Mouse (Mus musculus): Measurements from ENCODE around the gene Sgcb. TPM values are rescaled to one million over a fixed set of nuclear protein-coding genes. Genes with fewer than 3 reads are reported as not detected.

Sgcb gene
- polyA plus RNA-seq, 1 experiment: 16.9 TPM

DNA sequence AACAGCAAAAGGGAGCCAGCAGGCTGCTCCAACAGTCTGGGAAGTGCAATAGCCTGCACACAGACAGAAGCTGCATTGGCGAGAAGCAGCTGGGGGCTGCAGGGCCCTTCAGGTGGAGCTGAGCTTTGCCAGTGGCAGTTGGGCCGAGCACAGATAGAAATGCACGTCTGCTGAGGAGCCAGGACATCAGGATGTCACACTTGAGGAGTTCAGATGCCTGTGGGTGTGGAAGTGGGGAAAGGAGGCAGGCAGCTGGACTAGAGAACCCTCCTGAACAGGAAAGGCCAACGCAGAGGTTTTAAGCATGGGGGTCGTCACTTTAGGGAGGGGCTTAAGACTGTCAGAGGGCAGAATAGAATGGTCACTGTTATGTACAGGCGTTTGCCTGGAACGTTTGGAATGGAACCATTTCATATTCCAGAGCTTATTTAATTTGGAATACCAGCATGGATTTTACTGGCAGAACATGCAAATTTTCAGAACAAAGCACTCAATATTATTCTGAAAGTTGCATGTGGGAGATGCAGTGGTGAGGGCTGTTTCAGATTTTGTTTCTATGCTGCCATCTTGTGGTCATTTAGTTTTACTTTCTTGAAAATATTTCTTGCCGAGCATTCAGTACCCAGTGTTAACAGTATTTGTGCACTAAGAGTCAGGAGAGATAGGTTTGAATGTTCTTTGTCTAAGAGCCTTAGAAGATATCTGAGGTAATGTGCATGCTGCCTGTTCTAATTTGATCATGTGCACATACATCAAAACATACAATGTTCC lies 10.1 kb downstream of the Sgcb start:
- no peak overlapping the region for H3K4me3 ChIP-seq (ENCODE audit: insufficient read depth, low read length)
- no peak for TF ChIP-seq POLR2A (IDR thresholded peaks at IDR 0.05; ENCODE audit: borderline replicate concordance, low read depth, low read length)
- TF ChIP-seq CTCF (IDR thresholded peaks at IDR 0.05; ENCODE audit: low read depth, low read length): no peak
- no peak overlapping the region for H3K27ac ChIP-seq (ENCODE audit: insufficient read depth, low read depth, low read length)
- H3K4me1 ChIP-seq (ENCODE audit: control insufficient read depth, insufficient read depth, low read length): no peaks in the 10 kb centered on the region

DNA sequence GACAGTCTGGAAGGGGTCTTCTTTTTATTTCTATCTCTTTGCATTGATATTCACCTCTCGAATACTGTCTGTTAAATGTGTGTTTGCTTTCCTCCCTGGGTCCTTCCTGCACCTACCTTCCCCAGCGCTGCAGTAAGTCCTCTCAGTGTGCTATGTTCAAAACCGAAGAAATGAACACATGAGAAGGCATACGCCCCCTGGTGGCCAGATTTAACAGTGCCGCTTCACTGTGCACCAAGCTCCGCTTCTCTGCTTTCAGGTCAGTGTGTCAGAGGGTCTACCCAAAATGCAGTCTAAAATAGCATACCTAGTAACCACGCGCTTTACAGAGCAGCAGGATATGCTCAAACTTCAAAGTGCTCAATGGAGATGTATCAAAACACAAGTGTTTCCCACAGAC lies 14.4 kb downstream of the Sgcb start:
- peaks cover 10% of the 10 kb centered on the region for H3K4me1 ChIP-seq (ENCODE audit: control insufficient read depth, insufficient read depth, low read length)
- H3K27ac ChIP-seq (ENCODE audit: insufficient read depth, low read depth, low read length): no peak overlapping the region
- no peak for TF ChIP-seq POLR2A (IDR thresholded peaks at IDR 0.05; ENCODE audit: borderline replicate concordance, low read depth, low read length)
- peak; percentile 93 for TF ChIP-seq CTCF (IDR thresholded peaks at IDR 0.05; ENCODE audit: low read depth, low read length)
- H3K4me3 ChIP-seq (ENCODE audit: insufficient read depth, low read length): no peak overlapping the region

DNA sequence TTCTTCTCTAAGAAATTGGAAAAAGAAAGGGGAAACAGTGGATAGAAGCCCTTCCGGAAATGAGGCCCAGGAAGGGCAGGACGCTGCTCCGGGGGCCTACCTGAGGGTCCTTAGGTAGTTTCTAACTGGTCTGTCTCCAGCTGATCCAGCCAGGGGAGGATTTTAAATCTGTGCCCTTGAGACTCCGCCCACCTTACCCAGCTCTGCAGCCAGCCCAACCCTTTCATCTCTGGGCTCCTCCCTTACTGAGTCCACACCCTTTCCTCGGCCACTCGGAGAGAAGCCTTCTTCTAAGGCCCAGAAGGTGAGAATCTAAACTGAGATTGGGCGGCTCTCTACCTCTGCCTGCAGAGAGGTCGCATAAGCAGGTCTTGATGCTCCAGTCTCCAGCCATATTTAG lies 15.3 kb downstream of the Sgcb start, which contains the start of gene Lrrc66:
TSS of gene Lrrc66 (minus strand) at position 236 of the 400 bp plus-strand sequence.
- Histone ChIP-seq H3K4me3 (ENCODE audit: insufficient read depth, low read length) (no peak within 1 kb of the TSS), H3K4me1 (ENCODE audit: control insufficient read depth, insufficient read depth, low read length) (peaks cover 10% of the 10 kb centered on the region), H3K27ac (ENCODE audit: insufficient read depth, low read depth, low read length) (no peak within 1 kb of the TSS)
- no peak for TF ChIP-seq POLR2A (IDR thresholded peaks at IDR 0.05; ENCODE audit: borderline replicate concordance, low read depth, low read length)
- no peak for TF ChIP-seq CTCF (IDR thresholded peaks at IDR 0.05; ENCODE audit: low read depth, low read length)

DNA sequence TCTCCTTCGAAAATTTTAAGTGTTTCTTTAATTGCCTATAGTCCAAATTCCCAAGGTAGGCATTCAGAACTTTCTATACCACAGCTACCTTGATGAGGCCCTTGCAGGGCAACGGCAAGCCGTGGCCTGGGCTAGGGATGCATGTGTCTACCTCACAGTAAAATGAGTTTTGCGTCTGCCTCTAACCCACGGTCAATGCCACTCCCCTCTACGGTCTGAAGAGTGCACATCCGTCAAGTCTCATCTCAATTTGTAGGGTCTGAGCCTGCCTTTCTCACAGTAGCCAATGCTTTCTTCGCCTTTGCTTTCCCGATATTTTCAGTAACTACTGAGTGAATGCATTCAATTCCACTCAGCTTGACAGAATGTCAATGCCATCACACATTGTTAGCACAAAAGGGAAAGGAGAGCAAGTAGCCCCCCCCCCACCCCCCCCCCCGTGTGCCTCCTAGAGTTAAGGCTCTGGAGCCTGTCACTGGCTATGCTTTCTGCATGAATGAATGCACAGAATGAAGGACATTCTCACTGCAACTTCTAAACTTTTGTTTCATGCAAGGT lies 16.5 kb downstream of the Sgcb start:
- TF ChIP-seq CTCF (IDR thresholded peaks at IDR 0.05; ENCODE audit: low read depth, low read length) (no peak), POLR2A (IDR thresholded peaks at IDR 0.05; ENCODE audit: borderline replicate concordance, low read depth, low read length) (no peak)
- Histone ChIP-seq H3K4me1 (ENCODE audit: control insufficient read depth, insufficient read depth, low read length) (peaks cover 10% of the 10 kb centered on the region), H3K4me3 (ENCODE audit: insufficient read depth, low read length) (no peak overlapping the region), H3K27ac (ENCODE audit: insufficient read depth, low read depth, low read length) (no peak overlapping the region)

DNA sequence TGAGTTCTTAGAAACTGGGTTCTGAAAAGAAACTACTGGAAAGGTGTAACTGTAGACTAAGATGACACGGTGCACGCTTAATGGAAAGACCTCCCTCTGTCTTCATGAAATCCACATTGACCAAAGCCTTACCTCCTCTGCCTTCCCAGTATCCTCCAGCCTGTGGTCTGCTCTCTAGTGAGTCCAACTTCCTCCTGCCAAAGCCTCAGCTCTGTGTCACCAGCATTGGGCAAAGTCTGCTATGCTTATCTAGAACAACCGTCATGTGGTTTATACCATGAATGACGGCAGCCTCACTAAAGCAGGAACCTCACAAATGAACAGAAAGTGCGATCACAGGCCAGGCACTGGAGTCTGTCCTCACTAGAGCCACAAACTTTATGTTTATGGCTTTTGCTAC lies 17.4 kb downstream of the Sgcb start:
- H3K4me1 ChIP-seq (ENCODE audit: control insufficient read depth, insufficient read depth, low read length): peaks cover 10% of the 10 kb centered on the region
- no peak overlapping the region for H3K4me3 ChIP-seq (ENCODE audit: insufficient read depth, low read length)
- TF ChIP-seq POLR2A (IDR thresholded peaks at IDR 0.05; ENCODE audit: borderline replicate concordance, low read depth, low read length): no peak
- no peak for TF ChIP-seq CTCF (IDR thresholded peaks at IDR 0.05; ENCODE audit: low read depth, low read length)

DNA sequence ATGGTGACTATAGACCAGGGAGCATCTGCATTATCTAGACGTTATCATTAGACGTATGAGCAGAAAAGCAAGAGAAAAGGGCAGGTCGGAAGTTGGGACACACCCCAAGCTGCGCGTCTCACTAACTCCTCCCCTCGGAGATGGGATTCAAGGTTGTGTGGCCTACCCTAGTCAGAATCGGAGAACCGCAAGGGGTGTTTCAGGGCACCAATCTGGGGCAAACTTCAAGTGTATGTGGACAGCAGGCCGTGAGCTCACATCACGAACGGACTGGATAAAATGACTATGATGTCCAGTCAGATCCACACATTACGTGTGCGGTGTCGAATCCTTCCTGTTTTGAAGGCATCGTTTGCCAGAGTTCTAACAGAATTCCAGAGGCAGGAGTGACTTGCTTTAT lies 19.6 kb downstream of the Sgcb start:
- Histone ChIP-seq H3K4me3 (ENCODE audit: insufficient read depth, low read length) (no peak overlapping the region), H3K27ac (ENCODE audit: insufficient read depth, low read depth, low read length) (no peak overlapping the region), H3K4me1 (ENCODE audit: control insufficient read depth, insufficient read depth, low read length) (peaks cover 10% of the 10 kb centered on the region)
- TF ChIP-seq POLR2A (IDR thresholded peaks at IDR 0.05; ENCODE audit: borderline replicate concordance, low read depth, low read length) (no peak), CTCF (IDR thresholded peaks at IDR 0.05; ENCODE audit: low read depth, low read length) (no peak)

More for the DNA sequence above, 17.4 kb downstream of the Sgcb start:
- H3K27ac ChIP-seq (ENCODE audit: insufficient read depth, low read depth, low read length): no peak overlapping the region

DNA sequence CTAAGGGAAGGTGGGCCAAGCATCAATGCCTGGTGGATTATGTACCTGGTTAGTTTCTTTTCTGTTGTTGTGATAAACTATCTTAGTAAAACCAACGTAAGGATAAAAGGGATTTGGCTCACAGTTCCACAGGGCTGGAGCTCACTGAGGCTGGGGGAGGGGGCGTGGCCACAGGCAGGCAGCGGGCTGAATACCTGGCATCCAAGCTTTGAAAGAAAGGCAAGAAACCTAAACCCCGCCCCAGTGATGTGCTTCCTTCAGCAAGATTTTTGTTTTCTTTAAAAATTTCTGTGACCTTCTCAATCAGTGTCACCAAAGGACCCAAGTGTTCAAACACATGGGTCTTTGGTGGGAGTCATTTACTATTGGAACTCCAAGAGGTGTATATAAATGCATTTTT lies 20.0 kb downstream of the Sgcb start:
- TF ChIP-seq CTCF (IDR thresholded peaks at IDR 0.05; ENCODE audit: low read depth, low read length) (no peak), POLR2A (IDR thresholded peaks at IDR 0.05; ENCODE audit: borderline replicate concordance, low read depth, low read length) (no peak)
- H3K4me3 ChIP-seq (ENCODE audit: insufficient read depth, low read length): no peak overlapping the region
- no peak overlapping the region for H3K27ac ChIP-seq (ENCODE audit: insufficient read depth, low read depth, low read length)
- H3K4me1 ChIP-seq (ENCODE audit: control insufficient read depth, insufficient read depth, low read length): peaks cover 10% of the 10 kb centered on the region

DNA sequence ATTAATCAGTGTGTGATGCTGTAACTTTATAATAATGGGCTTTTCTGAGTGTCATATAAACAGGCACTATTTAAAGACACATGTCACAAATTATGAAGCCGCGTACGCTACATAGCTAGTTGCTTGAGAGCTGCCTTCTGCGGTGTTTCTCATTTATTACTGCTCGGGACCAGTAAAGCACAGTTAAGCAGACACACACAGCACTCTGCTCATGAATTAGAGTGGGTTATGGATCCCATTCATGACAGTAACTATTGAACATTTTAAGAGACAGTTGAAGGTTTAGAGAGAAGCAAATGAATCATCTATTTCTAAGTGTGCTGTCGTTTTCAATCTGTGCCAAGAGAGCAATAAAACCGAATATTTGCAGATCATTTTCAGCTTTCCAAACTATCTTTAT lies 20.7 kb downstream of the Sgcb start:
- peaks cover 10% of the 10 kb centered on the region for H3K4me1 ChIP-seq (ENCODE audit: control insufficient read depth, insufficient read depth, low read length)
- no peak overlapping the region for H3K27ac ChIP-seq (ENCODE audit: insufficient read depth, low read depth, low read length)
- TF ChIP-seq POLR2A (IDR thresholded peaks at IDR 0.05; ENCODE audit: borderline replicate concordance, low read depth, low read length) (no peak), CTCF (IDR thresholded peaks at IDR 0.05; ENCODE audit: low read depth, low read length) (no peak)
- H3K4me3 ChIP-seq (ENCODE audit: insufficient read depth, low read length): no peak overlapping the region

DNA sequence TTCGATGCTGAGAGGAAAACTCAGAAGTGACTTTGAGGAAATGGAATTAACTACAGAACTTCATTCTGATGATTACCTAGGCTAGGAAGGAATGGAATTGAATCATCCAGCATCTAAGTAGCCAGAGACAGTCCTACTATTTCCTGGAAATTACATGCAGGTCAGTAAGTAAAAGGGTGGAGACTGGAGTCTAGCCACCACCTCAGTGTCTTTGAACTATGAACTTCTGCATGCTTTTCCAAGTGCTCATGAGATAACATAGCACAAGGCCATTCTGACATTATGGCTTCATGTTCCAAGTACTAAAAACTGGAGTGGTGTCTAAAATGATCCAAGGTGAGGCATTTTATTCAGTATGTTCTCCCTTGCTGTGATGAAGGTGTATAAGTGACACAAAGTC lies 22.1 kb downstream of the Sgcb start:
- TF ChIP-seq POLR2A (IDR thresholded peaks at IDR 0.05; ENCODE audit: borderline replicate concordance, low read depth, low read length): no peak
- no peak for TF ChIP-seq CTCF (IDR thresholded peaks at IDR 0.05; ENCODE audit: low read depth, low read length)
- Histone ChIP-seq H3K27ac (ENCODE audit: insufficient read depth, low read depth, low read length) (no peak overlapping the region), H3K4me1 (ENCODE audit: control insufficient read depth, insufficient read depth, low read length) (peaks cover 5% of the 10 kb centered on the region), H3K4me3 (ENCODE audit: insufficient read depth, low read length) (no peak overlapping the region)

DNA sequence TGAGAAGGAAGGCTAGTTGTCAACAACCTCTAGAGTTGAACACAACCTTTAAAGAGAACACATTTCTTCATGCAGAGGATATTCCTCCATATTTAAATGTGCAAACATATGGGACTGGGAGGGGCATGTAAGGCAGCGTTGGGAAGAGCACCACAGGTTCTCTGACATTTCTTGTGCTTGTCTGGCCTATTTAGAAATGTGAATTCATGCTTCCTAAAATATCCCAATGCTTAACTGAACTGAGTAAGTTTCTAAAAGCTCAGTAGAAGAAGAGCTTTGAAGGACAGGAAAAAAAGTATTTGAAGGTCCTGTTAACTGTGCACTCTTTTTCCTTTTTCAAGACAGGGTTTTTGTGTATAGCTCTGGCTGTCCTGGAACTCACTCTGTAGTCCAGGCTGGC lies 28.6 kb downstream of the Sgcb start:
- Histone ChIP-seq H3K4me3 (ENCODE audit: insufficient read depth, low read length) (no peak overlapping the region), H3K4me1 (ENCODE audit: control insufficient read depth, insufficient read depth, low read length) (no peaks in the 10 kb centered on the region), H3K27ac (ENCODE audit: insufficient read depth, low read depth, low read length) (no peak overlapping the region)
- no peak for TF ChIP-seq POLR2A (IDR thresholded peaks at IDR 0.05; ENCODE audit: borderline replicate concordance, low read depth, low read length)
- no peak for TF ChIP-seq CTCF (IDR thresholded peaks at IDR 0.05; ENCODE audit: low read depth, low read length)

All from bone marrow macrophage, adult 2 months (primary cell).